Mouse (Mus musculus) c-Kit-negative CD71-positive TER-119-positive erythroid progenitor cells, embryonic 14.5 days (primary cell): ENCODE results near the gene Gabrg3.
"Not testable (repeated sequence)": the region's sequence is repeated elsewhere in the genome, so short reads cannot be mapped to it uniquely, and the experiment has no call there.

Experiments
- DNase-seq: peaks from one replicate; pipeline ENCODE4 v3.0.0-alpha.2; 2013; ENCODE audit warnings: low read depth, low spot score

The Gabrg3 gene

DNA sequence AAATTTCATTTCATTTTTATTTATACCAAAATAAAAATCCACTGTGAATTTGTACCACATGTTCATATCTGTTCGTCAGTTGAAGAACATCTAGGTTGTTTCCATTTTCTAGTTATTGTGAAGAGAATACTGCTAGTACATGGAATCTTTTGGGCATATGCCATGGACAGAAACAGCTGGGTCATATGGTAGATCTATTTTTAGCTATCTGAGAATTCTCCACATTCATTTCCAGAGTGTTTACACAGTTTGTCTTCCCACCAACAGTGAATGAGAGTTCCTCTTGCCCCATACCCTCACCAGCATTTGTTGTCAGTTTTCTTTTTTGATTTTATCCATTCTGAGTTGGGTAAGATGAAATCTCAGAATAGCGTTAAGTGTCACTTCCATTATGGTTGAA lies 75.0 kb downstream of the Gabrg3 start:
- DNase-seq, result no peak

DNA sequence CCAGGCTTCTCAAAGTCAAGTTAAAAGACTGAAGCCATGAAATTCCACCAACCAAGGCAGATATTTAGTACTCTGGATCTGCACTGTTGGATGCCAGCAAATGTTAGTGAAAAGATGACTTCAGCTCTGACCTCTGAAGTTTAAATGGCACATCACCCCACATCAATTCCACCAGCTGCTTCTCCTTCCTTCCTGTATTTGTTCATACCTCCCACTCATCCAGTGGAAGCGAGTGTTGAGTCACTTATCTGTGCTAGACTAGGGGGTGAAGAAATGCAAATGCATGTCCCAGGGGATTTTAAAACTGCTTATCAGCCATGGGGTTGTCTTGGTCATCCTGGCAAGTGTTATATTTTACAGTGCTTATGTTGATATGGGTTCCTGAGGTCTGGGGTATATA lies 79.7 kb downstream of the Gabrg3 start:
- DNase-seq, result no peak

DNA sequence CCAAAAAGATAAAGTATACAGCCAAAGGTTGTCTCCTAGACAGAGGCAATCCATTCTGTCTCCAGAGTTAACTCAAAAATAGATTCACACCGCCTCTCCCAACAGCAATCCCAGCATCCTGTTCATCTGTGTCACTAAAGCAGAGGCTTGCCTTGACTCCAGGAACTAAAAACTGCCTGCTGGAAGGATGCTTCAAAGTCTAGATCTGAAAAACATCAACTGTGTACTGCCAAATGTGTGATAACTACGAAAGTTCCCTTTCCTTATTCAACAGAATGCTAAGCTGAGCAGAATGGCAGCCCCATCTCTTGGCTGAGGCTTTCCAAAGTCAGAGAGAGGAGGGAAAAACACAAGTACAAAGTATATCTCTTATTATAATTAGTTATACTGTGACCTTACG lies 90.3 kb downstream of the Gabrg3 start:
- no peak for DNase-seq

DNA sequence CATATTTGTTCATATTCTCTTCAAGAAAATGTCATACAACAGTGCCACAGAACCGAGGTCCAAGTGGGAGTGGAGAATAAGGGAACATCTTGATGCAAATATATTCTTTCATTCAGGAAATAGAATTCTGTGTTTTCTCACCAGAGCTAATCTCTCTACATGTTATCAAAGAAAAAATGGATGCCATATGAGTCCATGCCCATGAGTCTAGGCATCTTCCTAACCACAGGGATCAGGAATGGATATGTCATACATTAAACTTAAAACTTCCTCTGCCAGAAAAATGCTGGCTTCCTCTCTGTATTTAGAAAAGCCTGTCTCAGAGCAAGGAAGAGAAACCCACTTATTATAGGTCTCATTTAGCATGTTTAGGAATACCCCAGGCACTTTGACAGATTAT lies 92.9 kb downstream of the Gabrg3 start:
- DNase-seq, result no peak

DNA sequence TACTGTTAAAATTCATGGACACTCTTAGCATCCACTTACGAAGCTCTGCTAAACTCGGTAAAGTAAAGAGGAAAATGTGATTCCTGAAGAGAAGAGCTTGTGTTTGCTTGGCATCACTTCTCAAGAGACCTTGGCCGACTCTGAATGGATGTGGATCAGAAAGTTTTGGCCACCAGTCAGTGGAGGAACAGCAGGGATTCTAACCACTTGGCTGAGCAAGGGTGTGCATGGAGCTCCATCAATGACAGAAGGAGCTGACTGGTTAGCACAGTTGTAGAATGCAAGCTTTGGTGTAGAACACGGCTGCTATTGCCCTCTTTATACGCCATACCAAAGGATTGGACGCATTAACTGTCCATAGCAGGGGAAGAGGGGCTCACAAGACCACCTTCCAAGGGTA lies 93.4 kb downstream of the Gabrg3 start:
- no peak for DNase-seq

DNA sequence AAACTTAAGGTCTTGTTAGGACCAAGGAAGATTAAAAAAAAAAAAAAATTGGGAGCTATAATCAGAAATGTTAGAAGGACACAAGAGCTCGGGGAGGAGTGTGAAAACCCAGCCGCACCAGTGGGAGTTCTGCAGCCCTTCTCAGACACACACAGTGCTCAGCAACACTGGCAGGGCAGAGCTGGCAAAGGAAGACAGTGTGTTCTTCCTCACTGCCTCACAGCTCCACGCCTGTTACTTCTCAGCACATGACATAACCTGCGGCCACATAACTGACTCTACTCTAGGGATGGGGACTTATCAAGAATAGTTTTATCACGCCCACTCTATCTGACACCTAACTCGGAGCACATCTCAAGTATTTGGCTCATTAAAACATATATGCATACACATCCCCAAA lies 103.8 kb downstream of the Gabrg3 start:
- DNase-seq, result no peak

DNA sequence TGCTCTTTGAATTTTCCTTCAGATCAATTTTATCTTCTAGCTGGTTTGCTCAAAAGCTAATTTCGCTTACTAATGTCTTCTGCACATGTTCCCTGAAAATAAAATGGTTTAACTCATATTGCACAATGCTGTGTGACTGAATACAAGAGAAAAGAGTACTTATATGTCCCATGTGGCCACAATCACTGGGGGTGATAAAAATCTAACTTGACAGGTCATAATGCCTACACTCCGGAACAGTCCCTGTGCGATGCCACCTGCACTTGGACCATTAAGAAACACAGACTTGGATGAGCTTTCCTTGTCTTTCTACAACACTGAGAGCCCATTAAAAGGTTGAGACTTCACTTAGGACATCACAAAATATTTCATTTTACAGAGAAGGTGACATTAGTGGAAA lies 108.1 kb downstream of the Gabrg3 start:
- DNase-seq, result no peak

DNA sequence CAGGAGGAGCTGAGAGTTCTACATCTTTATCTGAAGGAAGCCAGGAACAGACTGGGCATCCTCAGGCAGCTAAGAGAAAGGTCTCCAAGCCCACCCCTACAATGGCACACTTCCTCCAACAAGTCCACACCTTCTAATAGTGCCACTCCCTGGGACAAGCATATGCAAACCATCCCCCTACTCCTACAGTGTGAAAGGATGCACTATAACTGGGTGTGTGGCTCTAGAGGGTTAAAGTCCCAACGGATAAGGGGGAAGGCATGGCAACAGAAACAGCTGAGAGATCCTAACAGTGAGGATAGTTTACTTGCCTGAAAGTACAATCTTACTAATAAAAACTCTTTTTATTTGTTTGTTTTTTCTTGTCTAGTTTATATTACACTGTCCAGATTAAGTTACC lies 126.8 kb downstream of the Gabrg3 start:
- no peak for DNase-seq

DNA sequence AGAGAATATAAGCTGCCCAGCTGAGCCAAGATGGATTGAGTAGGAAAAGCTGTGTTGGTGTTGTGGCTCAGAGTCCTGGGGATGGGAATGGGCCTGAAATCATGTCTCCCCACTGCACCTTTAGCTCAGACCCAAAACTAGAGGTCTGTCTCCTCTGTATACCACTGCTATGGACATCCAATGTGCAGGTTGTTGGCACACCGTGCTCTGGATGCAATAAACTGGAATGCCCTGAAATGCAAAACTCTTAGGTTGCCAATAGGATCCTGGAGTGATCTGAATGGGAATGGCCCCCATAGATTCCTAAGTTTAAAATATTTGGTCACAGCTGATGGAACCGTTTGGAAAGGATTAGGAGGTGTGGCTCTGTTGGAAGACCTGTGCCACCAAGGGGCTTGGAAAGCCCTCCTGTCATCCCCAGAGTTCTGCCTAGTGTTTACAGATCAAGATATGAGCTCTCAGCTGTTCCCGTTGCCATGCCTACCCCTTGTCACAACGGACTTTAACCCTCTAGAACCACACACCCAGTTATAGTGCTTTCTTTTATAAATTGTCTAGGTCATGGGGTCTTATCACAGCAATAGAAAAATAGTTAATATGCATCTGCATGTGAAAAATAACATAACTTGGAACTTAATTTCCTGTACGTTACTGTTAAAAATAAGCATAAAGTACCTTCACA lies 128.0 kb downstream of the Gabrg3 start:
- DNase-seq, result no peak

DNA sequence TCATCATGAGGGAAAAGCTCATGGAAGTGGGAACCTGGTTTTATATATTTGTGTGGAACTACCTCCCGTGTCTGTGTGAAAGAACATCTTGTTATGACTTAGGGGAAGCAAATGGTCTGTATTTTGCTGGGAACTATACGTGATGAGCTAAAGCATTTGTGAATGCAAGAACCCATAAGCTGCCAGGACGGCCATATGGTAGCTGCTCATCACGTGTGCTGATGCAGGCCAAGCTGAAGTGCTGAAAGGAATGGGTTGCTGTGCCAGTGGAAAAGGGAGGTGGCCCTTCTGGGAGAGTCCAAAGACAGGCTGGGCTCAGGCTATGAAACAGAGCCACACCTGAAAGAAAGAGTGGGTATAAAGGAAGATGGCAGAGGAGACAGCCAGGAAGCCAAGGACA lies 143.0 kb downstream of the Gabrg3 start:
- DNase-seq, result no peak

DNA sequence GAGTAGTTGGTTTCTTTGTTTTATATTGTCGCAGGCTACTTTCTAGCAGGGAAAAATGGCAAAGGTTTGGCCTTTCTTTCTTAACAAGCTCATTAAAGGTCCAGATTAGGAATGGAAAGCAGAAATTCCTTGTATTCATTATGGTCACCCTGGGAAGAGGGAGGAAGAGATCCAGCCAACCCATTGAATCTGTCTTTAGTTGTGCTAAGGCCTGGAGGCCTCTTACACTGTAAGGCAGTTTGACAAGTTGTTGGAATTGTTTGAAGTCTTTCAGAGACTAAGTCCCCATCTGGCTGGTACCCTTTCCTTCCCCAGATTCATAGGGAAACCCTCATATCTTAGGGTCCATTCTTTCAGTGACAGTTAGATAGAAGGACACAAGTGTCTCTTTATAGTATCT lies 172.9 kb downstream of the Gabrg3 start:
- DNase-seq, result no peak

DNA sequence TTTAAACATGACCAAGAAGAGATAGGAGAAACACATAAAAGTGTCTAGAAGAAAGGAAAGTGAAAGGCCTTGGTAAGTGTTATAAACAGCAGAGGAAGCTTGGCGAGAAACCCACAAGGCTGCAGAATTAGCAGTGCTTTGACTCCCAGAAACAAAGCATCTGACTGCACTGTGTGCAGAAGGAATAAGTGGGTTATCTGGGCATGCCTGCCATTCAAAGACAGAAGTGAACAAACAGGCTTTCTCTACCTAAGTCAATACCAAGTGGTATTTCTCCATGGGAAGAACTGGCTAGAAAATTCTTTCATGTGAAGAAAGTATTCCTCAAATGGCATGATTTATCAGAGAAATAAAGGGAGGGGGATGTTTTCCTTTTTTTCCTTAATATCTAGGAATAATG lies 201.0 kb downstream of the Gabrg3 start:
- no peak for DNase-seq

DNA sequence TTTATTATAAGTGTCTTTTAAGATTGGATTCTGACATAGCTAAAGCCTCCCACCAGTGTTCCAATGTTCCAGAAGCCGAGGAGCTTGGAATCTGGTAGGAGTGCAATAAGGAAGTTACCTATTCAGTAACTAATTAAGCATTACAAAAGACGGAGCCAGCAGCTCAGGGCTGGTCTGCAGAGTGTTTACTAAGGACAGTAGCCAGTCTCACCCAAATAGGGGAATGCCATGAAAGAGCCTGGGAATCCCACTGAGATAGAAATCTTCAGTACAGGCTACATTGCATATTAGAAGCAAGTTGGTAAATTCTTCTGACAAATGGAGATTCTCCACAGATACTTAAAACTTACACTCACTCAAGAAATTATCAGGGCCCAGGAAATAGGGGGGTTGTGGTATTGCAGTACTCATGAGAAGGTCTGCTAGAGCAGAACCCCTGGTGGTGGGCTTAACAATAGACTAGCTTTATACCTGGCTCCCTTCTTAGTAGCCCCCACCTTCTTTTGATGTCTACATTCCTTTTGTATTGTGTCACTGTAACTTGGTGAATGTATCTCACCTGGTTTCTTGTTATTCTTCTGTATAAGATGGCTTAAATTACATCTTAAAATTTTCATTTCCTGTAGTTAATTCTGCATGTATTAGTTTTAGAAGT lies 211.0 kb downstream of the Gabrg3 start:
- DNase-seq, result not testable (repeated sequence)

DNA sequence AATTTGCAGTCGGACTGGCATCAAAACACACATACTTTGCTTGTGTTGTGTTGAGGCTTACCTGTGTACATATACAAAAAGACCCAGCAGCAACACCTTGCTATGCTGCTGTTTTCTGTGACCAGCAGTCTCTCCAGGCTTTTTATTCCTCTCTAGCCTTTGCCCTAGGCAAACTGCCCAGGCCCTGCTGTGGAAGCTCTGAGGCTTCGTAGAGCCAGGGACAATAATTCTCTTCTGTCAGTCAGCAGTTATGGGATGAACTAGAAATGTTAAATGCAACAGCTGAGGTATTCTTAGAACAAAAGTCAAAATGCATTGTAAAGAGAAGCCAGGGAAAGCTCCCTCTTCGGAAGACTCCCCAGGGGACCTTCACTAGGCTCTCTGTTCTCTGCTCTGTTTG lies 220.1 kb downstream of the Gabrg3 start:
- no peak for DNase-seq

DNA sequence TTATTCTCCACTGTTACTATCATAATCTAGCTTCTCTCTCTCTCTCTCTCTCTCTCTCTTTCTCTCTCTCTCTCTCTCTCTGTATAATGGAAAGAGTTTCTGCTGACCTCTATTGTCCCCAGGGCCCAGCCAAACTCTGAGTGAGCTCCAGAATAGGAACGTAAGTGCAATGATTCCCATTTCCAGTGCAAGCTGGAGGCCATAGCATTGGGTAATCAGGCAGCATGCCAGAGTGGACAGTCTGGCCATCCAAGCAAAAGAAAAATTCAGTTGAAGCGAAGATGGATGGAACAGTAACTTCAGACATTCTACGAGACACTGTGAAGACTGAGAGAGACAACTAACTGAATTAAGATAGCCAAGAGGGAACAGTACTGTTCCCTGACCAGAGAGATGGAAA lies 228.8 kb downstream of the Gabrg3 start:
- no peak for DNase-seq

DNA sequence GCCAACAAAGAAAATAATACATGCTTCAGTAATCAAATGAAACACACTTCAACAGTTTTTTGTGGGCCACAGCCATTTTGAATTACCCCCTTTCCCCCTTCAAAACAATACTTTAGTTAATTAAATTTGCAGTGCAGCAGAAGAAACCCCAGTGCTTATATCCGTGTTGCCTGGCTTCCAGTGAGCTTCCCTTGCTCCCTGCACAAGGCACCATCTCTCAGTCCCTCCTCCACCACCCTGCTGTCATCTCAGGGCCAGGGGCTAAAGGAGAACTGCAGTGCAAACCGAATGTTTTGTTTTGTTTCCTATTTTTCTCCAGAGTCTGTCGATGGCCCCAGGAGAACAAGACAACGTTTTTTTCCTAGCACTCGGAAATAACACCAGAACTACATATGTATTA lies 233.2 kb downstream of the Gabrg3 start:
- DNase-seq, result no peak

DNA sequence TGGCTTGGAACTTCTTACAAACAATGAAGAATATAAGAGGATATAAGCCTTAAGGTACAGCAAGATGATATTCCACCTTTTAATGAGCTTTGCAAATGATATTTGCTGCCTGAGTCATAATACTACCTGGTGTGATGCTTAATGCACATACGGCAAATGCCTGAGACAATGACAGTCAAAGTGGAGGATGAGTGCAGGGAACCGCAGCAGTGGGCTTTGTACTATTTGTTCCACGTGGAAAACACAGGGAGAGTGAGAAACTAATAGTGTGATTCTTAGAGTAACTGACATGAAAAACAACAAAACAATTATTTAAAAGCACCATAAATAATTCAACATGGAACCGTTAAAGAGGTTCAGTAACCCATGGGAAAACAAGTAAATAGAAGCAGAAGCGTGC lies 236.2 kb downstream of the Gabrg3 start:
- no peak for DNase-seq

DNA sequence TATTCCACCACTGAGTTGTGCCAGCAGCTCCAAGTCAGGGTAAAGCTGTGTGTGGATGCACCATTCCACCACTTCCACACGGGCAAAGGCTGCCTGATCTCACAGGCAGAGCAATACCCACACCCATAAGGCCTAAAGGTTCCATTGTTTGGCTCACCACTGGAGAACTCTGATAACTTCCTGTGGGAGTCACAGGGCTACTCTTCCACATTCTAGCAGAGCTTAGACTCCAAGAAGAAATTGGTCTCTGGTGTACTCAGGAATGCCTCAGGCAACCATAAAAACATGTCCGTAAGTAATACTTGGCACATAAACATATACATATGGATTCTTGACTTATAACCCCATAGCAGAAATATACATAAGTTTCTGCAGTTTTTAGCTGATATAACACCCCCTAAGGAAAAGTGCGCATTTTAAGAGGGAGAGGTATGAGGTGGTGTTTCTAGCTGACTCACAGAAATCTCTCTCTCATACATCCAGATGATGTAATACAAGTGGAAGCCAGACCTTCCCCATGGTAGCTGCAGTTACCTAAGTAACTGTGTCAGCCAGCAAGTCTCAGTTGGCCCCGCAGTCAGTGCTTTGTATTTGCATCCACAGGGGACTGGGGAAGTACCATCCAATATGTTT lies 248.8 kb downstream of the Gabrg3 start:
- no peak for DNase-seq

DNA sequence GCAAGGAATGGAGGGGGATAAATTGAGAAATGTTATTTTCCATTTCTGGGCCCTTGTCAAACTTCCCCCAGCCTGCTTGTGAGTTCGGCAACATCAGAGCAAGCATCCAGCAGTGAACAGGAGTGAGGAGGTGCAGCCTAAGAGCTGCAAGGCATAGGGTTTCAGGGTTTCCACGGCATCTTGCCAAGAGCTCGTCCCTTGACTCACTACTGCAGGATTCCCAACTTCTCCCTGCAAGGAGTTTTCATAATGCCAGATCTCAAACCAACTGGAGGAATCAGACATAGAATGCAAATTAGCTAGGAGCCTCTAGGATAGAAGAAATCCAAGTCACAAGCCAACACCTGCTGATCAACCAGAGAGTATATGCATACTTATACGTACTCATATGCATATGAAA lies 254.0 kb downstream of the Gabrg3 start:
- no peak for DNase-seq

DNA sequence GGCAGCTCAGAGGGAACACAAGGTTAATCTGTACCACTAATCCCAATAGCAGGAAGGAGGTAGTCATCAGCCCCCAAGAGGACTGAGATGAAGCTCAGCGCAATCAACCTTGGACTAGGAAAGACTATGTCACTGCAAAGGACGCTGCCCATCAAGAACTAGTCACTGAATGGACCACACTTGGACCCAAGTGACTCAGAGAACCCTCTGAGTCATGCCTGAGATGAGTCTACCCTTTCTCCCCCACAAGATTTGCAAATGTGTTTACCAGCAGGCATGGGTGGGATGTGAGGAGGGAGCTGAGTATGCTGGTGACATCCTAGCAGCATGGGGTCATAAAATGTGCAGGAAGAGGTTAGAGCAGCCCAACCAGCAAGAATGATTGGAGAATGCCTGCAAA lies 254.5 kb downstream of the Gabrg3 start:
- DNase-seq, result no peak

DNA sequence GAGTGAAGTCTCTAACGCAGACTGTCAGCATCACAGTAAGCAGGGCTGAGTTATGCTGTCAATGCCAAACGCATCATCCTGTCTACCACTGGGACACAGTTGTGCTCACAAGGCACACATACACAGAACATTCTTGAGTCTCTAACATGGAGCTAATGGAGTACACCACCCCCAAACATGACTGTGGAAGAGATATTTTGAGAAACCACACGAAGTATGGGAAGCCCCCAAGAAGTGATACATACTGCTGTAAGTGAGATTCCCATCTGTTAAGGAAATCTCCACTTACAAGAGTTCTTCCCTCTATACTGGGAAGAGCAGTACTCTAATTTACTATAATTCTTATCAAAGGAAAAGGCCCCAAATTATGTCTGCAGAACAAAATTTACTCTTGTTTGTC lies 286.9 kb downstream of the Gabrg3 start:
- no peak for DNase-seq

DNA sequence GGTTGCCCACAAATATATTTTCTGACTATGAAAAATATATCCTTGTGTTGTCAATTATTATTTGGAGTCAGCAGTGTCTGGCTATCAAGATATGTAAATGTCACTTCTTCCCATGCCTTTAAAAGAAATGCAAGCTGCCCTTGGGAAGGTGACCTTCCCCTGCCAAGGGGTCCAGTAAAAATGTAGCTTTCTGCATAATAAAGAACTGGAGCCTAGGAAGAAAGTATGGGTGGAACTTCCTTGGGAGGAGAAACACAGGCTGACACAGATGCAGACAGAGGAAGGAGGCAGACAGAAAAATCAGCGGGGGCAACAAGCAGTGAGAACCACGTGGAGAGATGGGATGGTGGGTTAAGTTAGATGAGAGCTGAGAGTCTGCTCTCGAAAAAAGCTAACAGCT lies 304.9 kb downstream of the Gabrg3 start:
- DNase-seq, result no peak

DNA sequence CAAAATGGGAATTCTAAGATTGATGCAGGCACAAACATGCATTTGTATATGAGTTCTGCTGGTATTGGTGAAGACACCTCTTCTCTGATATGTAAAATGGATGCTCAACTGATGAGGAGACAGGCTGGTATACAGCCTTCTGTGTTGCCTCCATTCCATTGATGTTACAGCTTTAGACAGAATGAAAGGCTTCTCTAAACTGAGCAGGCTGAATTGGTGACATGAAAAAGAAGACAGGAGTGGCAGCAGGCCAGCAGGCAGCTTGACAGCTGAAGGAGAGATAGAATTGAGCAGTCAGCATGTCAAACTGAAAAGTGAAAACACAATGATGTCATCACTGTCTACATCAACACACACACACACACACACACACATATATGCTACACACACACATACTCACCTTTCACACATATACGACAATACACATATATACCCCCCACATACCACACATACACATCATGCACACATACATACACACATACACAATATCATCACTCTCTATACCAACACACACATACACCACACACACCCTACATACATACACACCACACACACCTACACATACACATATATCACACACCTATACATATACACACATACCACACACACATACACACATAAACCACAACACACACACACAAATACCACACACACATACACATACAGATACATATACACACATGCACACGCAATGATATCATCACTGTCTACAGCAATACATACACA lies 315.4 kb downstream of the Gabrg3 start:
- no peak for DNase-seq
